Mouse (Mus musculus): ENCODE results near the gene Olfr1362. TPM values are rescaled to one million over a fixed set of nuclear protein-coding genes. Genes with fewer than 3 reads are reported as not detected.

The Olfr1362 gene
- total RNA-seq (2021) = not detected
- long read RNA-seq, experiment 1 = 0 reads
- long read RNA-seq, experiment 2 = 0 reads

DNA sequence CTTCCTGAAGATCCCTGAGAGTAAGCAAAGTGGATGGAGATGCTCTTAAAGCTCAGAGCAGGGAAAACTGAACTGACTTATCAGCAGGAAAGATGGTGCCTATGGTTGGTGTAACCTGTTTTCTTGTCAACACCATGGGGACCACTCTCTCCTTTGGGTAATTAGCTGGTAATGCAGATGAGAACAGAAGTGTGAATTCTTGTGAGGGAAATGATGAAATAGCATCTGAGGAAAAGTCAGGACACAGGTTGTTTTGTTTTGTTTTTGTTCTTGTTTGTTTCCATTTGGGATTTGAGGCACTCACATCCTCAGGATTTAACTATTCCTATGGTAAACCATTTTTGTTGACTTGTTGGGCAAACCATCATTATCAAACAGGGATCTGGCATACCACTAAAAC is at the start of gene Olfr1362:
Gene Olfr1362, minus strand, starts transcription at position 101 of the 400 bp plus-strand sequence.
- no peak within 1 kb of the TSS for H3K27ac ChIP-seq
- intact Hi-C loops (cut with DNase I) = no loop called here
- no peak for DNase-seq
- H3K4me3 ChIP-seq = no peak within 1 kb of the TSS
- TF ChIP-seq CTCF (IDR thresholded peaks at IDR 0.05) = no peak

DNA sequence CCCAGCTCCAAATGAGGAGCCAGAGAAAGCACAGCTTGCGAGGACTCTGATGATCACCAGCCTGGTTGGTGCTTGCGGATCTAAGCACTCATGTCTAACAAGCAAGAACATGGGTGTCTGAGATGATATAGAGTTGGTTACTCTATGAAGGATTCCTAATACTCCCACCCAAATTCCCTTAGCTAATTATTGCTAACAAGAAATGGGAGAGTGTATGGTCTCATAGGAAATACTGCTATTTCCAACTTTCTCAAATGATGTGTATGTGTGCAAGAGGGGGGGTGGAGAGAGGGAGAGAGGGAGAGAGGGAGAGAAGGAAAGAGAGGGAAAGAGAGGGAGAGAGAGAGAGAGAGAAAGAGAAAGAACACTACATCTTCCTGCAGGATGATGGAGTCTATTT is 49.5 kb upstream of the Olfr1362 start, which contains the start of gene Olfr1361:
Gene Olfr1361, minus strand, starts transcription at position 101 of the 400 bp plus-strand sequence.
- no peak for DNase-seq
- Histone ChIP-seq H3K27ac (no peak within 1 kb of the TSS), H3K4me3 (no peak within 1 kb of the TSS)
- no peak for TF ChIP-seq CTCF (IDR thresholded peaks at IDR 0.05)
- intact Hi-C loops (cut with DNase I) = no loop called here

DNA sequence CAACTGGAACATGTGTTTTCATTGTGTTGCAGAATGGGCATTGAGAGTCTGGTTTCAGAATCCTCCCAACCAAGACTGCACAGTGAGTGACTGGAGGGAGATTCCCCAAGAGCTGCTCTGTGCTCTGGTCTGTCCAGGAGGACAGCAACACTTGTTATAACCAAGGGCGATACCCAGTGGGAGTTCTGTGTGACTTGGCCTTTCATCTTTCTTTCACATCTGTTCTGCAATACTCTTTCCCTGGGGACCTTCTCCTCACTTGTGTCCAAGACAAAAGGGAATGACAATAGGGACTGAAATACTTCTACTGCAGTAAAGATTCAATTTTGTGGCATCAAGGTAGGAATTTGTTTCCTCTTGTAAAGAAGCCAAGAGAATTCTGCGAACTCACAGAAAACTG is 28.6 kb upstream of the Olfr1362 start, which contains the start of gene Olfr11:
Gene Olfr11, minus strand, starts transcription at position 101 of the 400 bp plus-strand sequence.
- Histone ChIP-seq H3K4me3 (no peak within 1 kb of the TSS), H3K27ac (no peak within 1 kb of the TSS)
- intact Hi-C loops (cut with DNase I) = no loop called here
- no peak for DNase-seq
- no peak for TF ChIP-seq CTCF (IDR thresholded peaks at IDR 0.05)

DNA sequence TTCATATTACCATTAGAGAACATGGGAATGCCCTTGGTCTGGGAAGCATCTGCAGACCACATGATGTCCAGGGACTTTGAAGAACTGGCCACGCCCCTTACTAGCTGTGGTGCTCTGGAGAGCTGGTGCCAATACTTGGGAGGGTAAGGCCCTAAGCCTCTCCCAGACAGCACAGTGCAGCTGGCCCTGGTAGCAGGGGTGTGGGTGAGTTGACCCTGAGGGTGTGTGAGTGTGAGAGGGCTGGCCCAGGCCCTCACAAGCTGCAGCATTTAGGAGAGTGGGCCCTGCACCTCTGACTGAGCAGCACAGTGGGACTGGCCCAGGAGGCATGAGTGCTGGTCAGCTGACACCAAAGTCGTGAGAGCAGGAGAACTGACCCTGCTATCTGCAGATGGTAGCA is 22.2 kb downstream of the Olfr1362 start:
- DNase-seq = no peak
- TF ChIP-seq CTCF (IDR thresholded peaks at IDR 0.05) = no peak
- Histone ChIP-seq H3K4me3 (no peak overlapping the region), H3K27ac (no peak overlapping the region)
- intact Hi-C loops (cut with DNase I) = no loop called here

DNA sequence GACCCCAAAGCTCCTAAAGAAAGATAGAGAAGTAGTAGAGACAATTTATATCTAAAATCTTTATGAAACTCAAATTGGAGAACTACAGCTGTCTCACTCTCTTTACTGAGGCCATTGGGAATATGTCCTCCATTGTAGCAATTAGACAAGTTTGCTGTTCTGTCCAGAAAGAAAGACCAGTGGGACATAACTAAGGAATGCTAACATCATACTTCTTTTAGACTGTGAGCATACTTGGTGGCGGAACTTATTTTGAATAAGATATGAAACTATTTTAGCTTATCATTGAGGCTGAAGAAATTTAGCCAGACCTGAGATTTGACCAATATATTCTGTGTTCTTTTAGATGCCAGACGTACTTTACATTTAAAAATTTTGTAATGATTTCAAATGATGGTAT is 32.2 kb downstream of the Olfr1362 start, which contains the start of gene Olfr1364:
Gene Olfr1364, minus strand, starts transcription at position 101 of the 400 bp plus-strand sequence.
- Histone ChIP-seq H3K4me3 (no peak within 1 kb of the TSS), H3K27ac (no peak within 1 kb of the TSS)
- TF ChIP-seq CTCF (IDR thresholded peaks at IDR 0.05) = no peak
- intact Hi-C loops (cut with DNase I) = no loop called here
- DNase-seq = no peak

Other genes with a start within 250 kb of the Olfr1362 start
- gene Zkscan3, start 211.3 kb downstream of the Olfr1362 start, total RNA-seq (2021) = 10 to 100 TPM; 16.2 to 20.6 TPM
- under 1 TPM; 0.18 to 0.59 TPM for gene Pgbd1, start 173.0 kb downstream of the Olfr1362 start, total RNA-seq (2021)
- gene Zscan26, start 160.3 kb downstream of the Olfr1362 start, total RNA-seq (2021) = 10 to 100 TPM; 13.6 to 14.5 TPM
- under 1 TPM; 0.14 to 0.15 TPM for gene Nkapl, start 145.5 kb downstream of the Olfr1362 start, total RNA-seq (2021)
- under 1 TPM; 0.38 to 0.50 TPM for gene Zkscan4, start 135.1 kb downstream of the Olfr1362 start, total RNA-seq (2021)
- not detected for gene Gm10065, start 134.6 kb downstream of the Olfr1362 start, total RNA-seq (2021)
- 10 to 100 TPM; 21.8 to 23.3 TPM for gene AK157302, start 118.8 kb downstream of the Olfr1362 start, total RNA-seq (2021)
- 100 to 1,000 TPM; 119 to 160 TPM for gene Gm11273, start 112.6 kb downstream of the Olfr1362 start, total RNA-seq (2021)
- gene Zkscan8, start 82.9 kb downstream of the Olfr1362 start, total RNA-seq (2021) = 1 to 10 TPM; 4.7 to 6.1 TPM
- gene Olfr1366, start 71.2 kb downstream of the Olfr1362 start, total RNA-seq (2021) = not detected
- not detected for gene Olfr1535, start 54.1 kb downstream of the Olfr1362 start, total RNA-seq (2021)
- gene Olfr1364, start 32.3 kb downstream of the Olfr1362 start, total RNA-seq (2021) = not detected
- not detected for gene Olfr11, start 28.5 kb upstream of the Olfr1362 start, total RNA-seq (2021)
- not detected for gene Olfr1361, start 49.4 kb upstream of the Olfr1362 start, total RNA-seq (2021)
- gene Olfr1360, start 63.4 kb upstream of the Olfr1362 start, total RNA-seq (2021) = not detected
- not detected for gene Olfr1359, start 84.1 kb upstream of the Olfr1362 start, total RNA-seq (2021)
- 1 to 10 TPM; 3.9 to 6.5 TPM for gene Hist1h2bl, start 102.1 kb upstream of the Olfr1362 start, total RNA-seq (2021)
- gene Hist1h2ai, start 102.4 kb upstream of the Olfr1362 start, total RNA-seq (2021) = 1 to 10 TPM in 1 of 2 experiments, not detected in 1; 2.2 TPM
- gene Hist1h3h, start 103.6 kb upstream of the Olfr1362 start, total RNA-seq (2021) = 1 to 10 TPM; 1.2 to 2.1 TPM
- 1 to 10 TPM in 1 of 2 experiments, not detected in 1; 1.2 TPM for gene Hist1h2bm, start 108.0 kb upstream of the Olfr1362 start, total RNA-seq (2021)
- gene Hist1h4j, start 121.0 kb upstream of the Olfr1362 start, total RNA-seq (2021) = 1 to 10 TPM in 1 of 2 experiments, under 1 TPM in 1; 0.42 to 1.1 TPM
- 10 to 100 TPM; 12.0 to 12.2 TPM for gene Hist1h4k, start 136.5 kb upstream of the Olfr1362 start, total RNA-seq (2021)
- gene Hist1h2ak, start 139.8 kb upstream of the Olfr1362 start, total RNA-seq (2021) = under 1 TPM in 1 of 2 experiments, not detected in 1; 0.98 TPM
- gene Hist1h2bn, start 140.1 kb upstream of the Olfr1362 start, total RNA-seq (2021) = 1 to 10 TPM in 1 of 2 experiments, not detected in 1; 1.4 TPM
- gene Hist1h1b, start 166.6 kb upstream of the Olfr1362 start, total RNA-seq (2021) = under 1 TPM; 0.45 to 0.69 TPM
- 10 to 100 TPM; 10.1 to 10.3 TPM for gene Hist1h3i, start 169.3 kb upstream of the Olfr1362 start, total RNA-seq (2021)
- gene Hist1h2an, start 173.2 kb upstream of the Olfr1362 start, total RNA-seq (2021) = not detected
- gene Hist1h2bp, start 173.4 kb upstream of the Olfr1362 start, total RNA-seq (2021) = 1 to 10 TPM in 1 of 2 experiments, not detected in 1; 1.1 TPM
- 10 to 100 TPM; 16.2 to 21.6 TPM for gene Hist1h2bq, start 196.2 kb upstream of the Olfr1362 start, total RNA-seq (2021)
- gene Hist1h2ao, start 196.4 kb upstream of the Olfr1362 start, total RNA-seq (2021) = 1 to 10 TPM; 1.2 to 2.3 TPM
- 10 to 100 TPM; 50.3 to 50.9 TPM for gene Hist1h4m, start 197.7 kb upstream of the Olfr1362 start, total RNA-seq (2021)
- 1 to 10 TPM; 4.4 to 5.7 TPM for gene Hist1h4n, start 218.2 kb upstream of the Olfr1362 start, total RNA-seq (2021)
- gene Hist1h2ap, start 219.5 kb upstream of the Olfr1362 start, total RNA-seq (2021) = 1 to 10 TPM in 1 of 2 experiments, not detected in 1; 1.9 TPM
- 10 to 100 TPM; 16.0 to 21.3 TPM for gene Hist1h2br, start 219.7 kb upstream of the Olfr1362 start, total RNA-seq (2021)